Mouse (Mus musculus): ENCODE measurements at regions not wholly inside any gene's neighbourhood (a gene's known extent, or its start where the extent isn't known, plus 50 kb on each side); places are given as distances from the start of the nearest gene placed in this dataset.

- Histone ChIP-seq H3K27ac (replicated peaks) (peak overlapping the region; percentile 69; the same call in 1 of the 2 replicates), H3K9me3 (no peaks in the 10 kb centered on the region)
- WGBS, result 50% methylated on average over 6 of the region's 6 CpGs
These were observed 896.8 kb downstream of the Tmem114 start for GRCm38 (mm10) chr16:7527923-7528776.

DNA sequence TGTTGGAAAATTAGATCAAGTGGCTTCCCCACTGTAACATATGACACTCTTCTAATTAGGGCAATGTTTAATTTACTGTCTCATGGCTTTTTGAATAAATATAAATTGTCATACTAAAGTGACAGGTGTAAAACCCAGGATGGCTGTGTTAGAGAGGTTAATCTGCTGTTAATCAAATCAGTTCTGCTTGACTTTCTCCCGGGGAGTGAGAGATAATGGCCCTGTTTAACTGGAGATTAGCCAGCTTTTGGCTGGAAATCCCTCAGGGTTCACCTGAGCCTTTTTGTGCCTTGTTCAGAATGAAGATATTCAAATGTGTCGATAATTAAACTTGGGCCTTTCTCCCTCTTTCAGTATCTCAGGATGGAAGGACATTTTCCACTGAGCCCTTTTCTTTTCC lies 906.2 kb downstream of the Tmem114 start:
- H3K4me3 ChIP-seq, result no peak overlapping the region
- WGBS, result 67% methylated on average over 2 of the region's 2 CpGs
- peaks cover 27% of the 10 kb centered on the region for H3K9me3 ChIP-seq
- no peaks in the 10 kb centered on the region for H3K4me1 ChIP-seq
- DNase-seq (ENCODE audit: low spot score), result no peak
- no peak overlapping the region for H3K27ac ChIP-seq (replicated peaks)
- no peaks in the 10 kb centered on the region for H3K27me3 ChIP-seq (replicated peaks; ENCODE audit: low read depth, poor library complexity, severe bottlenecking)
- H3K36me3 ChIP-seq (replicated peaks), result no peaks in the 10 kb centered on the region

More at GRCm38 (mm10) chr16:7527923-7528776, 896.8 kb downstream of the Tmem114 start:
- H3K27me3 ChIP-seq (replicated peaks; ENCODE audit: low read depth, poor library complexity, severe bottlenecking), result no peaks in the 10 kb centered on the region
- H3K4me3 ChIP-seq, result no peak overlapping the region
- H3K36me3 ChIP-seq (replicated peaks), result no peaks in the 10 kb centered on the region
- no peak for DNase-seq (ENCODE audit: low spot score)
- H3K4me1 ChIP-seq, result peaks cover 14% of the 10 kb centered on the region

All from embryonic facial prominence, embryonic 10.5 days (tissue).